Mouse (Mus musculus): ENCODE measurements at regions not wholly inside any gene's neighbourhood (a gene's known extent, or its start where the extent isn't known, plus 50 kb on each side); places are given as distances from the start of the nearest gene placed in this dataset.

DNA sequence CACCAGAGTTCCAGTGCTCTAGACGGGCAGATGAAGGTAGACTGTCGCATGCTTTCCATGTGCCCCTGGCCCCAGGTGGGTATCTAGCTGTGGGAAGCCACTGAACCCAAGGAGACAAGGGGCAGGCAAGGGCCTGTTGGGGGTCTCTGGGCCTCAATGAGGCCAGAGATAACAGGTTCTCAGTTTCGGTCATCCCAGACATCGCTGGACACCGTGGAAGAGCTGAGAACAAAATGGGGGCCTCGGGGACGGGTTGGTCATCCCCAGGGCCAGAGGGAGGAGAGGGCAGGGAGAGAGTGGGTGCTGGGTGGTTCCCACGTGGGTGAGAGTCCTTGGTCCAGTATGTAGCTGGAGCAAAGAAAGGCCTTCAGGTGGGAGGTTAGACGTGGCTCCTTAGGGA, 307.2 kb downstream of the Zfp804a start:
- Histone ChIP-seq H3K27ac (no peak overlapping the region), H3K4me3 (no peak overlapping the region)
- no peak for TF ChIP-seq CTCF (IDR thresholded peaks at IDR 0.05)
- intact Hi-C loops (cut with DNase I), result loop anchor here (10.0 kb wide), 1 partner anchor 305 kb away; the partner anchor contains the start of gene Zfp804a
- no peak for DNase-seq (ENCODE audit: extremely low spot score in 1 of 2, low spot score in 2 of 2)

DNA sequence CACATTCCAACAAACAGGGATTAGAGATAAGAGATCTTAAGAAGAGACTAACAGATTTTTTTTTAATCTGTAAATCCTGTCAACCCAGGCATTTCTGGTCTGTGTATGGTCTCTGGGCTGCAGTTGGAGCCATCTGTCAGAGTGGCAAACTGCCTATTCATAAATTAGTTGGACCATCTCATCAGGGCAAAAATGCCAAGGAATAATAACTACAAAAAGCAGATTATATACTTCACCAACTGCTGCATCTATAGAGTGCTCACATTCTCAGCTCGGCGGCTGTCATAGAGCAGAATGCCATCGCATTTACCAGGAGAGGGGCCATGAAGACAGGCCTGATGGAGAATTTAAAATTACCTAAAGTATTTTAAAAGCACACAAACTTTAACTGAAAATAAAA, 320.1 kb downstream of the Zfp804a start:
- H3K4me3 ChIP-seq, result no peak overlapping the region
- no peak overlapping the region for H3K27ac ChIP-seq
- TF ChIP-seq CTCF (IDR thresholded peaks at IDR 0.05), result no peak
- no peak for DNase-seq (ENCODE audit: extremely low spot score in 1 of 2, low spot score in 2 of 2)
- intact Hi-C loops (cut with DNase I), result no loop called here

DNA sequence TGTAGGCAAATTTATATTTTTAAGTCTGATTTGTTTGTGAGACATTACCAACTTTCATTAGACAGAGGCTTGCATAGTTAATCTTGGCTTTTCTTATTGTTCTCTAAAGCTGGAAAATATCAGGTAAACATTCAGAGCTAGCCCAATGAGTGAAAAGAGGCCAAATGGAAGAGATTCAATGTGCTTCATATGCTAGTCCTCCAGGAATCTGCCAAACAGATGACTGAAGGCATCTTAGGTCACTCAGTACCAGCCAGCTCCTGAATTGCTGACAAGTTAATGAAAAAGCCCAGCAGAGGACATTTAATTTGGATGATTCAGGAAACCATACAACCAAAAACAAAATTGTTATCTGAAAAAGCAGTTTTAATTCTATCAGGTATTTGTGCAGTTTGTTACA, 325.5 kb downstream of the Zfp804a start:
- no peak for TF ChIP-seq CTCF (IDR thresholded peaks at IDR 0.05)
- Histone ChIP-seq H3K4me3 (no peak overlapping the region), H3K27ac (no peak overlapping the region)
- intact Hi-C loops (cut with DNase I), result no loop called here
- no peak for DNase-seq (ENCODE audit: extremely low spot score in 1 of 2, low spot score in 2 of 2)

GRCm38 (mm10) chr2:82385123-82385522, 332.1 kb downstream of the Zfp804a start:
- intact Hi-C loops (cut with DNase I), result loop anchor here (5.0 kb wide), 1 partner anchor 952 kb away; no protein-coding TSS in a partner anchor
- no peak overlapping the region for H3K27ac ChIP-seq
- TF ChIP-seq CTCF (IDR thresholded peaks at IDR 0.05), result no peak
- H3K4me3 ChIP-seq, result no peak overlapping the region
- no peak for DNase-seq (ENCODE audit: extremely low spot score in 1 of 2, low spot score in 2 of 2)

DNA sequence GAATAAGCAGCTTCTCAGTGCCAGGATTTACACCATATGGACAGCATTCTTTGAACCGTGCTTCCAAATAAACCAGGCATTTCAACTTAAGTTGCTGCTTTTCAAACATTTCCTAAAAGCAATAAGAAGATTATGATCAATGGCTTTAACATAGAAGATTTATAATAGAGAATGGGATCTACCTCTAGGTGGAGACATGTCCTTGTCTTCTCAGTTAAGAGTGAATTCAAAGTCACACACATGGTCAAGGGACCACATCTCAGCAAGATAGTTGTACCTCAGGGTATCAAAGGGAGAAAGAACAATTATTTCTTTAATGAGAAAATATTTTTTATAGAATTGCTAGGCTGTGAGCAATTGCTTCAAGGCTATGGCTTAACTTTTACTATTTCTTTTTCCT, 334.7 kb downstream of the Zfp804a start:
- TF ChIP-seq CTCF (IDR thresholded peaks at IDR 0.05), result peak; percentile 43
- DNase-seq (ENCODE audit: extremely low spot score in 1 of 2, low spot score in 2 of 2), result no peak
- intact Hi-C loops (cut with DNase I), result loop anchor here (5.0 kb wide), 1 partner anchor 950 kb away; no protein-coding TSS in a partner anchor
- Histone ChIP-seq H3K4me3 (no peak overlapping the region), H3K27ac (no peak overlapping the region)

- intact Hi-C loops (cut with DNase I), result no loop called here
- Histone ChIP-seq H3K27ac (no peak overlapping the region), H3K4me3 (no peak overlapping the region)
- no peak for DNase-seq (ENCODE audit: extremely low spot score in 1 of 2, low spot score in 2 of 2)
- no peak for TF ChIP-seq CTCF (IDR thresholded peaks at IDR 0.05)
Observed at GRCm38 (mm10) chr2:82395426-82395825, 342.4 kb downstream of the Zfp804a start.

DNA sequence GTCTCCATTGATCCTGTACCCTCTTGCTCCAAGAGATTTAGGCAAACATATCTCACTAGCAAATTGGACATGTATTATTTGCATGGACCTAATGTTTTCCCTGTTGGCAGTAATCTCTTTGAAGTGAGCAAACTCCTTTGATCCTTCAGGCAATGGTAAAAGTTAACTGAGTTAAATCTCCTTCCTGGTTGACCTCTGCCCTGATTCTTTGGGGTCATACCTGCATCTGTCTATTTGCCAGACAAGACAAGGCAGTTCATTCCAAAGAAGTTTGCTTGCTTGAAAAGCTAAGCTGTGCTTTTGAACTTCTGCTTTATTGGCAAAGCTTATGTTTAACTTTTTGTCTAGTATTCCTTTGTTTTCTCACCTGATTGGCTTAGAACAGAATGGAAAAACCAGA, 392.7 kb downstream of the Zfp804a start:
- DNase-seq (ENCODE audit: extremely low spot score in 1 of 2, low spot score in 2 of 2), result no peak
- TF ChIP-seq CTCF (IDR thresholded peaks at IDR 0.05), result no peak
- intact Hi-C loops (cut with DNase I), result no loop called here
- Histone ChIP-seq H3K27ac (no peak overlapping the region), H3K4me3 (no peak overlapping the region)

DNA sequence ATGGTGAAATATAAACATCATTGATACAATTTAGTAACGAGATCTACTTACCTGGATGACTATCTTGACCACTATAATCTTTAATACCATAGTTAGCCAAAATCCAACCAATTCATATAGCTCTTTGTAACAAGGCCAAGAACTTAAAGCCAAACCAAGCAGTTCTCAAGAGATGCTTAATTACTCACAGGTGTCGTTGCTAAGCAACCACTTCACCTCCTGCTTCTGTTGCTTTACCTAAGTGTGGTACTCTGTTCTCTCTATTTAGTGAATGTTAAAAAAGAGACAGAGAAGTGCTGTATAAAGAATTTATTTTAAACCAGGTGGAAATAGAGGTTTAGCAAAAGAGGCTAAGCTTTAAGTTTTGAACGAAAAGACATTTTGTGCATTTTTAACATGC, 402.7 kb downstream of the Zfp804a start:
- DNase-seq (ENCODE audit: extremely low spot score in 1 of 2, low spot score in 2 of 2), result no peak
- intact Hi-C loops (cut with DNase I), result no loop called here
- Histone ChIP-seq H3K27ac (no peak overlapping the region), H3K4me3 (no peak overlapping the region)
- TF ChIP-seq CTCF (IDR thresholded peaks at IDR 0.05), result no peak

Measured in left cerebral cortex, adult 2 months (tissue).